In the genomic region with DNA sequence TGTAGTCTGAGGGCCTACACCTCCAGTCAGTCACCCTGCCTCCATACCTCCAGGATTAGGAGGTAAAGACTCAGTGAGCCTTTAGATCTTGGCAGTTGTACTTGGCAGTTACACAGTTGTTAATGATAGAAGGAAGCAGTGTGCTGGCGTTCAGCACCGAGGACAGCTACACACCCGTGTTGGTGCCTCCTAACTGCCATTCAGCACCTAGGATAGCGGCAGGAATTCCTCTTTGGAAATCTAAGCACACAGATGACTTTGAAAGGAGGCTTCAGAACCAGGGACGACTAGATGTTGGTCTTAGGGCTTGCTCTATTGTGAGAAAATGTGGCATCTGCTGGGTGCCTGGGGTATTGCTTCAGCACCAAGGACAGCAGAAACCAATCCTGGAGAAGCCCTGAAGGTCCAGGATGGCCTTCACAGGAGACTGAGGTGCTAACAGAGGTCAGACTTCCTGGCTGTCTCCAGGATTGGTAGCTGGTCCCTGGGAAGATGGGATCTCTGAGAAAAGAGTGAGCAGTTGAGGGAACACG, we compare ENCODE assay signal across 8 mouse cellular contexts. TPM values are rescaled to one million over a fixed set of nuclear protein-coding genes. Genes with fewer than 3 reads are reported as not detected.
DNase-seq lines count a peak whose midpoint lies in the region; ATAC-seq lines count a peak whose summit lies in the region.

No protein-coding gene starts in this region.

- ATAC-seq in granulocyte monocyte progenitor cell, adult 5-6 weeks (replicated peaks; ENCODE audit: poor library complexity, severe bottlenecking), result peak; percentile 70

- peak; percentile 32 for DNase-seq in right cerebral cortex, postnatal 14 days
- DNase-seq in right cerebral cortex, adult 18-20 months, result no peak
- peak; percentile 86 for DNase-seq in adrenal gland, postnatal 14 days
- peak; percentile 66 to 90 for DNase-seq in kidney, postnatal 36 days
- DNase-seq in naive thymus-derived CD4-positive, alpha-beta T cell, adult 2 months (ENCODE audit: low read depth), result peak; percentile 46
- DNase-seq in yolk sac, embryonic 10.5 days (ENCODE audit: low spot score), result peak; percentile 74
- DNase-seq in cerebellum, adult 11-12 months, result no peak

RNA-seq across cellular contexts. Expression of gene Zfp473, which starts 19.3 kb away (rescaled TPM):
- 0.79 and 1.3 TPM in 2 replicates for total RNA-seq in adrenal gland, postnatal 14 days (2021)
- 1.6 and 6.2 TPM in 2 replicates for total RNA-seq in granulocyte monocyte progenitor cell, adult 5-6 weeks (2014; fragmentation: Nextera tagmentation)
- 2.0 and 2.2 TPM in 2 replicates for total RNA-seq in granulocyte monocyte progenitor cell, adult 5-6 weeks (2017)

RNA-seq across cellular contexts. Expression of gene Vrk3, which starts 21.9 kb away (rescaled TPM):
- total RNA-seq in adrenal gland, postnatal 14 days (2021), result 34.3 and 52.4 TPM in 2 replicates
- 45.0 and 52.3 TPM in 2 replicates for total RNA-seq in granulocyte monocyte progenitor cell, adult 5-6 weeks (2014; fragmentation: Nextera tagmentation)
- total RNA-seq in granulocyte monocyte progenitor cell, adult 5-6 weeks (2017), result 27.4 and 34.8 TPM in 2 replicates

RNA-seq across cellular contexts. Expression of gene Nup62, which starts 45.8 kb away (rescaled TPM):
- total RNA-seq in adrenal gland, postnatal 14 days (2021), result 45.7 and 59.1 TPM in 2 replicates
- total RNA-seq in granulocyte monocyte progenitor cell, adult 5-6 weeks (2014; fragmentation: Nextera tagmentation), result 81.8 and 83.0 TPM in 2 replicates
- total RNA-seq in granulocyte monocyte progenitor cell, adult 5-6 weeks (2017), result 120 and 167 TPM in 2 replicates

RNA-seq across cellular contexts. Expression of gene Il4i1, which starts 46.1 kb away (rescaled TPM):
- 2.0 and 13.8 TPM in 2 replicates for total RNA-seq in adrenal gland, postnatal 14 days (2021)
- 1.2 TPM in 1 of 2 replicates, not detected in the other for total RNA-seq in granulocyte monocyte progenitor cell, adult 5-6 weeks (2014; fragmentation: Nextera tagmentation)
- total RNA-seq in granulocyte monocyte progenitor cell, adult 5-6 weeks (2017), result 0.15 and 0.22 TPM in 2 replicates

RNA-seq across cellular contexts. Expression of gene Atf5, which starts 46.3 kb away (rescaled TPM):
- 147 and 165 TPM in 2 replicates for total RNA-seq in adrenal gland, postnatal 14 days (2021)
- total RNA-seq in granulocyte monocyte progenitor cell, adult 5-6 weeks (2014; fragmentation: Nextera tagmentation), result 5.6 and 8.5 TPM in 2 replicates
- 3.8 and 6.8 TPM in 2 replicates for total RNA-seq in granulocyte monocyte progenitor cell, adult 5-6 weeks (2017)

Comparison
In these comparisons a context has a peak if more than half of its experiments do, and no peak if none do; other contexts are left out.
1. DNase-seq: peak in right cerebral cortex, postnatal 14 days (single experiment), adrenal gland, postnatal 14 days (single experiment), kidney, postnatal 36 days (2 of 2), naive thymus-derived CD4-positive, alpha-beta T cell, adult 2 months (single experiment) and yolk sac, embryonic 10.5 days (single experiment); none in right cerebral cortex, adult 18-20 months (single experiment) and cerebellum, adult 11-12 months (single experiment).